Mouse (Mus musculus) liver, embryonic 15.5 days (tissue): ENCODE results near the gene Wasf2. TPM values are rescaled to one million over a fixed set of nuclear protein-coding genes. Genes with fewer than 3 reads are reported as not detected.

Experiments used
- ATAC-seq: fragments of 200-750 bp; cut with Nextera tagmentation; 2 replicates; pipeline ENCODE4 v1.8.0; 2017; ENCODE audit warnings: moderate number of reproducible peaks, mild to moderate bottlenecking, moderate library complexity; ENCODE audit not compliant: insufficient read depth
- H3K27ac ChIP-seq: fragments of 300-500 bp; sonication (generic); replicated peaks from 2 replicates; pipeline ENCODE4 v1.5.1; 2015; ENCODE audit warnings: mild to moderate bottlenecking, inconsistent platforms
- H3K27me3 ChIP-seq: fragments of 300-500 bp; sonication (generic); 2 replicates; pipeline ENCODE4 v1.6.1; 2015; ENCODE audit warnings: mild to moderate bottlenecking, inconsistent platforms
- H3K36me3 ChIP-seq: fragments of 300-500 bp; sonication (generic); replicated peaks from 2 replicates; pipeline ENCODE4 v1.6.1; 2015; ENCODE audit warnings: moderate library complexity, mild to moderate bottlenecking, inconsistent platforms
- H3K4me1 ChIP-seq: fragments of 300-500 bp; sonication (generic); replicated peaks from 2 replicates; pipeline ENCODE4 v1.6.1; 2015; ENCODE audit warnings: inconsistent platforms
- H3K4me2 ChIP-seq: fragments of 300-500 bp; sonication (generic); 2 replicates; pipeline ENCODE4 v1.6.1; 2015; ENCODE audit warnings: moderate library complexity, mild to moderate bottlenecking, inconsistent platforms
- H3K4me3 ChIP-seq: fragments of 300-500 bp; sonication (generic); replicated peaks from 2 replicates; pipeline ENCODE4 v1.5.1; 2015; ENCODE audit warnings: mild to moderate bottlenecking, inconsistent platforms
- H3K9ac ChIP-seq: fragments of 300-500 bp; sonication (generic); 2 replicates; pipeline ENCODE4 v1.6.1; 2015; ENCODE audit warnings: moderate library complexity, mild to moderate bottlenecking, inconsistent platforms
- H3K9me3 ChIP-seq: fragments of 300-500 bp; sonication (generic); replicated peaks from 2 replicates; pipeline ENCODE4 v1.6.1; 2016; ENCODE audit warnings: inconsistent platforms
- WGBS: fragments of 180-500 bp; shearing (Covaris S2); methylation state at CpG from one replicate; pipeline ENCODE4 v1.1.7; 2015; ENCODE audit warnings: mixed read lengths; ENCODE audit not compliant: insufficient replicate concordance; 5-methylcytosine and 5-hydroxymethylcytosine counted together
- polyA plus RNA-seq: library from polyadenylated mRNA; unstranded; fragments of >200 nt; fragmentation: Nextera tagmentation; extraction: Ambion mirVana; gene quantifications from 2 replicates; pipeline ENCODE4 v1.2.1, GENCODE M21; 2015

Gene Wasf2
- polyA plus RNA-seq, 1 experiment from 2014 or later = 52.0 TPM

GRCm38 (mm10) chr4:133103525-133104193 lies 26.6 kb upstream of the Wasf2 start:
- no peaks in the 10 kb centered on the region for H3K36me3 ChIP-seq
- peak; percentile 31; the same call in 1 of the 2 replicates for ATAC-seq
- H3K27ac ChIP-seq = no peak overlapping the region
- H3K9ac ChIP-seq = no peak overlapping the region
- no peaks in the 10 kb centered on the region for H3K9me3 ChIP-seq
- peak overlapping the region; percentile 23; the same call in 1 of the 2 replicates for H3K4me2 ChIP-seq
- no peak overlapping the region for H3K4me3 ChIP-seq
- WGBS = 15% methylated on average over 16 of the region's 16 CpGs
- peaks cover 22% of the 10 kb centered on the region for H3K4me1 ChIP-seq
- no peaks in the 10 kb centered on the region for H3K27me3 ChIP-seq

- no peaks in the 10 kb centered on the region for H3K9me3 ChIP-seq
- no peaks in the 10 kb centered on the region for H3K27me3 ChIP-seq
- no peak overlapping the region; the same call in 1 of the 2 replicates for H3K4me2 ChIP-seq
- 0 out of 2 replicates have a peak, but pooled peaks have one; percentile 7 for ATAC-seq
- WGBS = 36% methylated on average over 10 of the region's 10 CpGs
- H3K4me3 ChIP-seq = no peak overlapping the region
- no peak overlapping the region for H3K9ac ChIP-seq
- H3K36me3 ChIP-seq = no peaks in the 10 kb centered on the region
- no peak overlapping the region for H3K27ac ChIP-seq
- peaks cover 22% of the 10 kb centered on the region for H3K4me1 ChIP-seq
Measured at GRCm38 (mm10) chr4:133104194-133104569, 26.1 kb upstream of the Wasf2 start.

- Histone ChIP-seq H3K27ac (no peak overlapping the region), H3K27me3 (no peaks in the 10 kb centered on the region), H3K4me3 (no peak overlapping the region), H3K9ac (no peak overlapping the region), H3K36me3 (no peaks in the 10 kb centered on the region), H3K9me3 (no peaks in the 10 kb centered on the region), H3K4me1 (peaks cover 22% of the 10 kb centered on the region), H3K4me2 (no peak overlapping the region)
- 71% methylated on average over 7 of the region's 7 CpGs for WGBS
- no peak for ATAC-seq
Measured at GRCm38 (mm10) chr4:133106691-133107090, 23.6 kb upstream of the Wasf2 start.

GRCm38 (mm10) chr4:133107788-133108281 lies 22.5 kb upstream of the Wasf2 start:
- Histone ChIP-seq H3K4me3 (no peak overlapping the region), H3K4me2 (no peak overlapping the region), H3K27ac (no peak overlapping the region), H3K27me3 (no peaks in the 10 kb centered on the region), H3K9ac (no peak overlapping the region), H3K36me3 (no peaks in the 10 kb centered on the region), H3K4me1 (peaks cover 22% of the 10 kb centered on the region), H3K9me3 (no peaks in the 10 kb centered on the region)
- no peak for ATAC-seq
- 23% methylated on average over 13 of the region's 13 CpGs for WGBS

- Histone ChIP-seq H3K4me3 (no peak overlapping the region), H3K9me3 (no peaks in the 10 kb centered on the region), H3K27me3 (no peaks in the 10 kb centered on the region), H3K27ac (no peak overlapping the region), H3K4me1 (peaks cover 16% of the 10 kb centered on the region), H3K36me3 (no peaks in the 10 kb centered on the region), H3K4me2 (no peak overlapping the region), H3K9ac (no peak overlapping the region)
- WGBS = 69% methylated on average over 13 of the region's 13 CpGs
- no peak for ATAC-seq
Measured at GRCm38 (mm10) chr4:133108481-133109334, 21.6 kb upstream of the Wasf2 start.

- Histone ChIP-seq H3K4me2 (no peak overlapping the region), H3K4me1 (peaks cover 10% of the 10 kb centered on the region), H3K27me3 (no peaks in the 10 kb centered on the region), H3K9me3 (no peaks in the 10 kb centered on the region), H3K9ac (no peak overlapping the region), H3K4me3 (no peak overlapping the region), H3K36me3 (no peaks in the 10 kb centered on the region), H3K27ac (no peak overlapping the region)
- no peak for ATAC-seq
- 56% methylated on average over 5 of the region's 5 CpGs for WGBS
Measured at GRCm38 (mm10) chr4:133109335-133109801, 20.9 kb upstream of the Wasf2 start.

GRCm38 (mm10) chr4:133112175-133112838 lies 18.0 kb upstream of the Wasf2 start:
- Histone ChIP-seq H3K27me3 (no peaks in the 10 kb centered on the region), H3K4me3 (no peak overlapping the region), H3K4me2 (no peak overlapping the region), H3K9ac (no peak overlapping the region), H3K36me3 (no peaks in the 10 kb centered on the region), H3K27ac (no peak overlapping the region), H3K9me3 (no peaks in the 10 kb centered on the region), H3K4me1 (peaks cover 10% of the 10 kb centered on the region)
- 57% methylated on average over 13 of the region's 13 CpGs for WGBS
- ATAC-seq = no peak

DNA sequence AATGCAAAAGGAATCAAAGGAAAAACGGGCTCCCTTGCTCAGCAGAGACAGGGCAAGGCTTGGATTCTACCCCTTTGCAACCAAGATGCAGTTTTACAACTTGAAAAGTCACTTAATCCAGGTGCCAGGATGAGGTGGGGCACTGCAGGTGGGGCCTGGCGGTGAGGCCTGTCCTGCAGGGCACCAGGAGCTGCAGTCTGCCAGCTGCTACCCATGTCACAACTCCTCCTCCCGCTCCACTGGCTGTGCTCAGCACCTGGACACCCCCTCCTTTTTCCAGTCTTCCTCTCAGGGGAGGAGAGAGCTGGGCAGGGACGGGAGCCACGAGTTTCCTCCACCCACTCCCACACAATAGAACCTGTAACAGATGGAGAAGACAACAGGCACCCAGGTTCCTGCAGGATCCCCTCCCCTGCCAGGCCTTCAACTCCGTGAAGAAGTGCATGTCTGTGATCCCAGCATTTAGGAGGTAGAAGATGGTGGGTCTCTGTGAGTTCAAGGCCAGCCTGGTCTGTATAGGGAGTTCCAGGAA lies 16.9 kb upstream of the Wasf2 start:
- WGBS = 43% methylated on average over 6 of the region's 6 CpGs
- Histone ChIP-seq H3K4me1 (peaks cover 9% of the 10 kb centered on the region), H3K27me3 (no peaks in the 10 kb centered on the region), H3K9ac (no peak overlapping the region), H3K4me3 (no peak overlapping the region), H3K4me2 (no peak overlapping the region), H3K36me3 (no peaks in the 10 kb centered on the region), H3K27ac (no peak overlapping the region), H3K9me3 (no peaks in the 10 kb centered on the region)
- ATAC-seq = no peak

DNA sequence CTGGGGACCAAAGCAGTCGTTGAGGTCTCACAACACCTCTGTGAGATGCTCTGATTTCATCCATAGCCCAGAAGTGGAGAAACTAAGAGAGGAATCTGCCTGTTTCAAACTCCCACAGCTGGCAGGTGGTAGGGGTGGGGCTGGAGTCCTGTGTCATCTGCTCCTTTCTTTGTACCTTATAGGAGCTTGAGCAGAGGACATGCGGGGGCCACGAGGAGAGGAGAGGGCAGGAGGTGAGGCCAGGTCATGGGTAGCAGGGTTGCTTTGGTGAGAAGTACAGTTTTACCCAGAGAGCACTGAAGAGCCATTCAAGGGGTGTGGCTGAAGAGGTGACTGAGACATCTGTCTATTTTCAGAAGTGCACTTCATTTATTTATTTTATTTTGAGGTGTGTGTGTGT lies 15.5 kb upstream of the Wasf2 start:
- H3K9ac ChIP-seq = no peak overlapping the region
- ATAC-seq = no peak
- H3K27ac ChIP-seq = no peak overlapping the region
- no peak overlapping the region for H3K4me2 ChIP-seq
- H3K27me3 ChIP-seq = no peaks in the 10 kb centered on the region
- WGBS = 71% methylated on average over 3 of the region's 3 CpGs
- no peak overlapping the region for H3K4me3 ChIP-seq
- H3K36me3 ChIP-seq = no peaks in the 10 kb centered on the region
- peaks cover 8% of the 10 kb centered on the region for H3K4me1 ChIP-seq
- no peaks in the 10 kb centered on the region for H3K9me3 ChIP-seq

- Histone ChIP-seq H3K9ac (no peak overlapping the region), H3K27me3 (no peaks in the 10 kb centered on the region), H3K4me1 (peaks cover 9% of the 10 kb centered on the region), H3K36me3 (no peaks in the 10 kb centered on the region), H3K9me3 (no peaks in the 10 kb centered on the region), H3K4me2 (no peak overlapping the region), H3K27ac (no peak overlapping the region), H3K4me3 (no peak overlapping the region)
- no peak for ATAC-seq
- 66% methylated on average over 14 of the region's 14 CpGs for WGBS
Measured at GRCm38 (mm10) chr4:133115721-133116429, 14.4 kb upstream of the Wasf2 start.
